Mouse (Mus musculus) olfactory bulb, adult 2 months (tissue): ENCODE data around the gene Sypl.
A peak's percentile ranks its signal among the peaks of the same experiment; 100 is the strongest.

Source experiments
- CTCF ChIP-seq: fragments of 200-500 bp; IDR thresholded peaks from 2 replicates; pipeline ENCODE4 v1.5.1; 2012; ENCODE audit warnings: low read depth, mild to moderate bottlenecking, low read length, moderate library complexity; ENCODE audit not compliant: insufficient read depth
- POLR2A ChIP-seq: fragments of 200-500 bp; IDR thresholded peaks from 2 replicates; pipeline ENCODE4 v1.6.1; 2012; ENCODE audit warnings: mild to moderate bottlenecking, low read depth, low read length, moderate library complexity; ENCODE audit not compliant: insufficient read depth

GRCm38 (mm10) chr12:32954216-32955021 lies 728 bp downstream of the Sypl start:
- TF ChIP-seq CTCF (0 out of 2 replicates have a peak, but pooled peaks have one; percentile 5), POLR2A (peak; percentile 38; the same call in 1 of the 2 replicates)
